Mouse (Mus musculus): ENCODE data around the gene Gnai1. TPM values are rescaled to one million over a fixed set of nuclear protein-coding genes. Genes with fewer than 3 reads are reported as not detected.
"Not testable (repeated sequence)": the region's sequence is repeated elsewhere in the genome, so short reads cannot be mapped to it uniquely, and the experiment has no call there.

Gene Gnai1
- polyA plus RNA-seq, 1 experiment = not detected

DNA sequence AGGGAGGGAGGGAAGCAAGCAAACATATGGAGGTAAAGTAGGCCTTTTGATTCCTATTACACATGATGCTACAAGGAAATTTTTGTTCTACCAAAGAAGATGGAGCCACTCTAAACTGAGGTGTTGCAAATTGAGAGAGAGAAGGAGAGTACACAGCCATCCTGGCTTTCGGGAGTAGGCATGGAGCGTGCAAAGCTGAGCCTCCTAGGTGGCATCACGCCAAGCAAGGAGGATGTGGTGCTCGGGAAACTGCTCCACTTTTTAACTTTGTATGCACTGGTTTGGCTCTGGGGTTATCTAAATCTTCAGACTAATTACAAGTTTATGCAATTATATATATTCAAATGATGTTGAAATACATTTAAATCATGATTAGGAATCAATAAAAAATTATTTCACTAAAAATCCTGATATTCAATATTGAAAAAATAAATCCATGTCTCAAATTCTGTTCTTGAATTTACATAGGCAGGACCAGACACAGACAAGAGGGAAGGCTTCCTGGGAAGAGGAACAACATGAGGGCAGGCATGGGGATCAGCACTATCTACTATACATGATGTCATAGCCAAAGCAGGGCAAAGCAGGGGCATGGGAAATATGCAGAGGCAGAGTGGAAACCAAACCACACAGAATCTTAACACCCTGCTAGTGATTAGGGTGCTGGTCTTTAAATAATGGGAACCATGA is 17.2 kb downstream of the Gnai1 start:
- peaks cover 12% of the 10 kb centered on the region; the same call in 1 of the 2 replicates for H3K9me3 ChIP-seq
- no peak overlapping the region for H3K4me3 ChIP-seq (replicated peaks)
- no peaks in the 10 kb centered on the region for H3K36me3 ChIP-seq (replicated peaks; ENCODE audit: low read length)
- H3K4me1 ChIP-seq = no peaks in the 10 kb centered on the region
- no peaks in the 10 kb centered on the region for H3K27me3 ChIP-seq (replicated peaks)
- no peak for TF ChIP-seq GATA1 (IDR thresholded peaks at IDR 0.05; ENCODE audit: borderline replicate concordance, low read length)
- no peak for TF ChIP-seq FLI1 (IDR thresholded peaks at IDR 0.05; ENCODE audit: low read length)

- H3K4me3 ChIP-seq (replicated peaks); H3K36me3 ChIP-seq (replicated peaks; ENCODE audit: low read length); H3K4me1 ChIP-seq; H3K27me3 ChIP-seq (replicated peaks); H3K9me3 ChIP-seq: not testable (repeated sequence)
Measured at GRCm38 (mm10) chr5:18341876-18342275, 18.3 kb downstream of the Gnai1 start.

DNA sequence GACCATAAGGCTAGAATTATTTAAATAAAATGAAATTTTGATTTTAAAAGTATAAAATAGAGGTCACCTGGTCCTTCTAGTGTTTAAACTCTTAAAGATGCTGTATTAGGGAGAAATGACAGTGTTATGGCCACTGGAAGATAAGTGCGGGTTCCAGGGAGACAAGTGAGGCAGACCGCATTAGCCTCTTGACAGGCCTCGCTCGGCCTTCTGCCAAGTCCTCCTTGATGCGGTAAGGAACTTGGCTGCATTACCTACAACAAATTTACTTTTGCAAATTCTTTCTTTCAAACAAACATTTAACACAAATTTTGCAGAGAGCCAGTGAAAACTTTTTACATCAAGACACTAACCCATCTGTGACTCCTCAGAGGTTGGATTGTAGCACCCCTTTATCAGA is 27.9 kb downstream of the Gnai1 start:
- 0 out of 2 replicates have a peak, but pooled peaks cover 5% of the 10 kb centered on the region for H3K9me3 ChIP-seq

DNA sequence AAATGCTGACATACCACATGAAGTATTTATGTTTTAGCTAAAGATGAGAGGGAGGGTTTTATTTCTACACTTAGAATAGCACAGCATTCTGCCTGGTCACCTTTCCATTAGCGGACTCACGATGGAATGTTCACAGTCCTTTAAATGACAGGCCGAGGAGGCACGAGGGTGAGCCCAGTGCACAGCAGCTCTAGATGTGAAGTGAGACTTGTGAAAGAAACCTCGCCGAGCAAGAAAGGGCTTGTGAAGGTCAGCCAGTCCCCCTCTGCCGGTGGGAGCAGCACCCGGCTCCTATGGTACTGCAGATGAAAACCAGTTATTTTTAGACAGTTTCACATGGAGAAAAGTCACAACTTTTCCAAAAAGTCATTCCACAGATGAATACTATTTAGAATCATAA is 29.4 kb downstream of the Gnai1 start:
- TF ChIP-seq GATA1 (IDR thresholded peaks at IDR 0.05; ENCODE audit: borderline replicate concordance, low read length) (no peak), FLI1 (IDR thresholded peaks at IDR 0.05; ENCODE audit: low read length) (no peak)
- no peak overlapping the region for H3K4me3 ChIP-seq (replicated peaks)
- 0 out of 2 replicates have a peak, but pooled peaks cover 5% of the 10 kb centered on the region for H3K9me3 ChIP-seq
- H3K27me3 ChIP-seq (replicated peaks) = no peaks in the 10 kb centered on the region
- H3K4me1 ChIP-seq = no peaks in the 10 kb centered on the region
- H3K36me3 ChIP-seq (replicated peaks; ENCODE audit: low read length) = no peaks in the 10 kb centered on the region

More for the DNA sequence above, 27.9 kb downstream of the Gnai1 start:
- no peak for TF ChIP-seq FLI1 (IDR thresholded peaks at IDR 0.05; ENCODE audit: low read length)
- TF ChIP-seq GATA1 (IDR thresholded peaks at IDR 0.05; ENCODE audit: borderline replicate concordance, low read length) = no peak
- Histone ChIP-seq H3K4me1 (no peaks in the 10 kb centered on the region), H3K36me3 (replicated peaks; ENCODE audit: low read length) (no peaks in the 10 kb centered on the region), H3K4me3 (replicated peaks) (no peak overlapping the region), H3K27me3 (replicated peaks) (no peaks in the 10 kb centered on the region)

DNA sequence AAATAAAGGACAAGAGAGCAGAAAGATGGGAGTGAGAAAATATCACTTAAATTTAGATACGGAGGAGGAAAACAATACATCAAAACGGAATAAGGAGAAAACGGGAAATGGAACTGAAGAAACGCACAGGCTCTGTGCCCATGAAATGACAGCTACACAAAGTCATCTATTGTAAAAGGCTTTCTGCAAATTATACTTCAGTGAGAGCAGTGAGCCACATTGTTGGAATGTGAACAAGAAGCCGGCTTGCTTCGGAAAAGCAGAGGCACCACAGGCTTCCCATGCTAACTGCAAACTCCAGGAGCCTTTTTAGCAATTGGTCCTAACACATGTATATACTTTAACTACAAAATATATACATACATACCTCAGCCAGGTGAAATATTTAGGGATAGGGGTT is 34.0 kb downstream of the Gnai1 start:
- no peak for TF ChIP-seq FLI1 (IDR thresholded peaks at IDR 0.05; ENCODE audit: low read length)
- no peak for TF ChIP-seq GATA1 (IDR thresholded peaks at IDR 0.05; ENCODE audit: borderline replicate concordance, low read length)
- Histone ChIP-seq H3K36me3 (replicated peaks; ENCODE audit: low read length) (no peaks in the 10 kb centered on the region), H3K9me3 (no peaks in the 10 kb centered on the region), H3K4me3 (replicated peaks) (no peak overlapping the region), H3K27me3 (replicated peaks) (no peaks in the 10 kb centered on the region), H3K4me1 (no peaks in the 10 kb centered on the region)

- no peaks in the 10 kb centered on the region for H3K4me1 ChIP-seq
- 0 out of 2 replicates have a peak, but pooled peaks cover 3% of the 10 kb centered on the region for H3K9me3 ChIP-seq
- TF ChIP-seq FLI1 (IDR thresholded peaks at IDR 0.05; ENCODE audit: low read length) = no peak
- no peak for TF ChIP-seq GATA1 (IDR thresholded peaks at IDR 0.05; ENCODE audit: borderline replicate concordance, low read length)
- H3K27me3 ChIP-seq (replicated peaks) = no peaks in the 10 kb centered on the region
- H3K36me3 ChIP-seq (replicated peaks; ENCODE audit: low read length) = no peaks in the 10 kb centered on the region
- no peak overlapping the region for H3K4me3 ChIP-seq (replicated peaks)
Measured at GRCm38 (mm10) chr5:18323534-18323933, 36.6 kb downstream of the Gnai1 start.

DNA sequence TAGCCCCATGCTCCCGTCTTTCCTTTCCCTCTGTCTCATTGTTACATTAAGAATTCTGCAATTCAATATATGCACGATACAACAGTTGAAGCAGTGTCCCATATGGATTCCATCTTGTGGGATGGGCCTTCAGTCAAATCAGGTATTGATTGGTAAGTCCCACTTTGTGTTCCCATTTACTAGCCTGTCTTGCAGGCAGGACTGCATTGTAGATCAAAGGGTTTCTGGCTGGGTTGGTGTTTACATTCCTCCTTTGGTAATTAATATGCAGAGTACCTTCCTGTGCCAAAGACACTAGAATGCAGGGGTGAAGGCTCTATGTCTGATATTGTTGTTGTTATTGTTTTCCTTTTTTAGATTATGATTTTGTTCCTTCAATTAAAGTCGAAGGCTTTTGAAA is 38.5 kb downstream of the Gnai1 start:
- no peaks in the 10 kb centered on the region for H3K27me3 ChIP-seq (replicated peaks)
- TF ChIP-seq FLI1 (IDR thresholded peaks at IDR 0.05; ENCODE audit: low read length) = no peak
- TF ChIP-seq GATA1 (IDR thresholded peaks at IDR 0.05; ENCODE audit: borderline replicate concordance, low read length) = no peak
- 0 out of 2 replicates have a peak, but pooled peaks cover 3% of the 10 kb centered on the region for H3K9me3 ChIP-seq
- no peak overlapping the region for H3K4me3 ChIP-seq (replicated peaks)
- no peaks in the 10 kb centered on the region for H3K4me1 ChIP-seq
- H3K36me3 ChIP-seq (replicated peaks; ENCODE audit: low read length) = no peaks in the 10 kb centered on the region

GRCm38 (mm10) chr5:18318846-18319245 is 41.3 kb downstream of the Gnai1 start:
- Histone ChIP-seq H3K4me3 (replicated peaks) (no peak overlapping the region), H3K36me3 (replicated peaks; ENCODE audit: low read length) (no peaks in the 10 kb centered on the region), H3K27me3 (replicated peaks) (no peaks in the 10 kb centered on the region), H3K4me1 (no peaks in the 10 kb centered on the region), H3K9me3 (0 out of 2 replicates have a peak, but pooled peaks cover 3% of the 10 kb centered on the region)
- TF ChIP-seq FLI1 (IDR thresholded peaks at IDR 0.05; ENCODE audit: low read length) (no peak), GATA1 (IDR thresholded peaks at IDR 0.05; ENCODE audit: borderline replicate concordance, low read length) (no peak)

DNA sequence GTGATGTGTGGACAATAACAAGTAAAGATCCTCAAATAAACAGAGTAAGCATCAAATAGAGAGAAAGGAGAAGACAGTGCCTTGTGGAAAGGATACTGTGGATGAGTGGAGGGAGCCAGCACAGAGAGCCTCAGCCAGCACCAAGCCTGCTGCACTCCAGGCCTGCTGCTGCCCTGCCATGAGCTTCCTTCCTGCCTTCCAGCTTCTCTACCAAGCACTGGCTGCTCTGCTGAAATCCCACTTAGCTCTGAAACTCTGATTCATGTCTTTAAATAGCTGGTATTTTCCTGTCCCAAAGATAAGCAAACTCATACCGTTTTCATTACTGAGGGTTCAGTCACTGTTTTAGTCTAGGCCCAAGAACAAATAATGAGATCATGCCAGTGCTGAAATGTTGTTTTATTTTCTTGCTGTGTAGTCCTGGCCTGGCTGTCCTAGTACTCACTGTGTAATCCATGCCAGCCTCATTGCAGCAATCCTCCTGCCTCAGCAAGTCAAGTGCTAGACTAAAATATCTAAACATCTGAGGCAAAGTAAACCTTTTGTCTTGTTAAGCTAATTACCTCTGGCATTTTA is 52.8 kb downstream of the Gnai1 start:
- TF ChIP-seq GATA1 (IDR thresholded peaks at IDR 0.05; ENCODE audit: borderline replicate concordance, low read length) (no peak), FLI1 (IDR thresholded peaks at IDR 0.05; ENCODE audit: low read length) (no peak)
- Histone ChIP-seq H3K9me3 (no peaks in the 10 kb centered on the region), H3K27me3 (replicated peaks) (no peaks in the 10 kb centered on the region), H3K4me1 (no peaks in the 10 kb centered on the region), H3K4me3 (replicated peaks) (peak overlapping the region; percentile 24), H3K36me3 (replicated peaks; ENCODE audit: low read length) (no peaks in the 10 kb centered on the region)

- H3K4me1 ChIP-seq = no peaks in the 10 kb centered on the region
- H3K9me3 ChIP-seq = no peaks in the 10 kb centered on the region
- no peak for TF ChIP-seq FLI1 (IDR thresholded peaks at IDR 0.05; ENCODE audit: low read length)
- TF ChIP-seq GATA1 (IDR thresholded peaks at IDR 0.05; ENCODE audit: borderline replicate concordance, low read length) = no peak
- no peaks in the 10 kb centered on the region for H3K27me3 ChIP-seq (replicated peaks)
- no peak overlapping the region for H3K4me3 ChIP-seq (replicated peaks)
- H3K36me3 ChIP-seq (replicated peaks; ENCODE audit: low read length) = no peaks in the 10 kb centered on the region
Measured at GRCm38 (mm10) chr5:18296584-18296983, 63.6 kb downstream of the Gnai1 start.
